Mouse (Mus musculus): ENCODE results near the gene Slamf6. TPM values are rescaled to one million over a fixed set of nuclear protein-coding genes. Genes with fewer than 3 reads are reported as not detected.

Slamf6 gene
- total RNA-seq, 4 experiments from 2014 or later = 0.89 to 1.3 TPM; not detected in 2

- DNase-seq (ENCODE audit: low spot score in 2 of 2) = no peak
Measured at GRCm38 (mm10) chr1:171994501-171994900, 77.2 kb downstream of the Slamf6 start.

GRCm38 (mm10) chr1:171994918-171995715 is 77.8 kb downstream of the Slamf6 start:
- no peak for DNase-seq (ENCODE audit: low spot score in 2 of 2)

- no peak for DNase-seq (ENCODE audit: low spot score in 2 of 2)
Measured at GRCm38 (mm10) chr1:171996701-171997100, 79.4 kb downstream of the Slamf6 start.

- DNase-seq (ENCODE audit: low spot score in 2 of 2) = no peak
Measured at GRCm38 (mm10) chr1:171998820-171999597, 81.7 kb downstream of the Slamf6 start.

GRCm38 (mm10) chr1:172000641-172001040 is 83.3 kb downstream of the Slamf6 start:
- DNase-seq (ENCODE audit: low spot score in 2 of 2) = peak in 1 of 2 experiments; percentile 70

- DNase-seq (ENCODE audit: low spot score in 2 of 2) = no peak
Measured at GRCm38 (mm10) chr1:172001665-172002064, 84.3 kb downstream of the Slamf6 start.

Other genes starting within 250 kb of the Slamf6 start
- gene Cd48, start 235.5 kb upstream of the Slamf6 start, total RNA-seq (2022) = 1 to 10 TPM in 2 of 4 experiments, under 1 TPM in 1, not detected in 1; 0.72 to 8.2 (median 5.9) TPM
- under 1 TPM; 0.13 to 0.31 (median 0.14) TPM for gene Slamf1, start 150.4 kb upstream of the Slamf6 start, total RNA-seq (2022)
- gene Cd84, start 77.8 kb upstream of the Slamf6 start, total RNA-seq (2022) = 10 to 100 TPM in 2 of 4 experiments, 1 to 10 TPM in 2; 1.9 to 22.4 (median 11.1) TPM
- gene Gm10521, start 21.9 kb upstream of the Slamf6 start, total RNA-seq (2022) = under 1 TPM in 3 of 4 experiments, not detected in 1; 0.12 to 0.61 (median 0.43) TPM
- 10 to 100 TPM; 11.1 to 16.9 (median 14.8) TPM for gene Vangl2, start 110.9 kb downstream of the Slamf6 start, total RNA-seq (2022)
- gene Nhlh1, start 140.1 kb downstream of the Slamf6 start, total RNA-seq (2022) = under 1 TPM; 0.58 to 0.98 (median 0.76) TPM
- 100 to 1,000 TPM; 149 to 159 (median 151) TPM for gene Copa, start 165.0 kb downstream of the Slamf6 start, total RNA-seq (2022)
- 10 to 100 TPM; 63.2 to 72.4 (median 66.6) TPM for gene Ncstn, start 165.3 kb downstream of the Slamf6 start, total RNA-seq (2022)
- 10 to 100 TPM; 86.3 to 97.0 (median 91.7) TPM for gene Pex19, start 209.2 kb downstream of the Slamf6 start, total RNA-seq (2022)
- gene Dcaf8, start 230.6 kb downstream of the Slamf6 start, total RNA-seq (2022) = 100 to 1,000 TPM; 111 to 123 (median 119) TPM